Mouse (Mus musculus) neural tube, embryonic 13.5 days (tissue): ENCODE results near the gene Tspoap1. TPM values are rescaled to one million over a fixed set of nuclear protein-coding genes. Genes with fewer than 3 reads are reported as not detected.

Source experiments
- ATAC-seq: fragments of 200-750 bp; cut with Nextera tagmentation; 2 replicates; pipeline ENCODE4 v1.8.0; 2017; ENCODE audit warnings: low read depth, mild to moderate bottlenecking, moderate TSS enrichment, moderate library complexity
- H3K27ac ChIP-seq: fragments of 300-500 bp; sonication (generic); replicated peaks from 2 replicates; pipeline ENCODE4 v1.5.1; 2015; ENCODE audit warnings: moderate library complexity, mild to moderate bottlenecking, inconsistent platforms
- H3K27me3 ChIP-seq: fragments of 300-500 bp; sonication (generic); 2 replicates; pipeline ENCODE4 v1.6.1; 2015; ENCODE audit warnings: mild to moderate bottlenecking, inconsistent platforms
- H3K36me3 ChIP-seq: fragments of 300-500 bp; sonication (generic); 2 replicates; pipeline ENCODE4 v1.6.1; 2015; ENCODE audit warnings: mild to moderate bottlenecking, inconsistent platforms
- H3K4me1 ChIP-seq: fragments of 300-500 bp; sonication (generic); replicated peaks from 2 replicates; pipeline ENCODE4 v1.6.1; 2015; ENCODE audit warnings: inconsistent platforms
- H3K4me2 ChIP-seq: fragments of 300-500 bp; sonication (generic); 2 replicates; pipeline ENCODE4 v1.6.1; 2015; ENCODE audit warnings: inconsistent platforms, mild to moderate bottlenecking, moderate library complexity
- H3K4me3 ChIP-seq: fragments of 300-500 bp; sonication (generic); 2 replicates; pipeline ENCODE4 v1.5.1; 2015; ENCODE audit warnings: mild to moderate bottlenecking, inconsistent platforms
- H3K9ac ChIP-seq: fragments of 300-500 bp; sonication (generic); 2 replicates; pipeline ENCODE4 v1.6.1; 2015; ENCODE audit warnings: moderate library complexity, mild to moderate bottlenecking, inconsistent platforms
- H3K9me3 ChIP-seq: fragments of 300-500 bp; sonication (generic); 2 replicates; pipeline ENCODE4 v1.6.1; 2016; ENCODE audit warnings: inconsistent platforms
- WGBS: fragments of 180-500 bp; shearing (Covaris S2); methylation state at CpG from one replicate; pipeline ENCODE4 v1.1.7; 2015; 5-methylcytosine and 5-hydroxymethylcytosine counted together
- polyA plus RNA-seq: library from polyadenylated mRNA; unstranded; fragments of >200 nt; fragmentation: Nextera tagmentation; extraction: Ambion mirVana; gene quantifications from 2 replicates; pipeline ENCODE4 v1.2.1, GENCODE M21; 2015

Tspoap1 gene
- 24.9 and 27.0 TPM in 2 replicates for polyA plus RNA-seq

DNA sequence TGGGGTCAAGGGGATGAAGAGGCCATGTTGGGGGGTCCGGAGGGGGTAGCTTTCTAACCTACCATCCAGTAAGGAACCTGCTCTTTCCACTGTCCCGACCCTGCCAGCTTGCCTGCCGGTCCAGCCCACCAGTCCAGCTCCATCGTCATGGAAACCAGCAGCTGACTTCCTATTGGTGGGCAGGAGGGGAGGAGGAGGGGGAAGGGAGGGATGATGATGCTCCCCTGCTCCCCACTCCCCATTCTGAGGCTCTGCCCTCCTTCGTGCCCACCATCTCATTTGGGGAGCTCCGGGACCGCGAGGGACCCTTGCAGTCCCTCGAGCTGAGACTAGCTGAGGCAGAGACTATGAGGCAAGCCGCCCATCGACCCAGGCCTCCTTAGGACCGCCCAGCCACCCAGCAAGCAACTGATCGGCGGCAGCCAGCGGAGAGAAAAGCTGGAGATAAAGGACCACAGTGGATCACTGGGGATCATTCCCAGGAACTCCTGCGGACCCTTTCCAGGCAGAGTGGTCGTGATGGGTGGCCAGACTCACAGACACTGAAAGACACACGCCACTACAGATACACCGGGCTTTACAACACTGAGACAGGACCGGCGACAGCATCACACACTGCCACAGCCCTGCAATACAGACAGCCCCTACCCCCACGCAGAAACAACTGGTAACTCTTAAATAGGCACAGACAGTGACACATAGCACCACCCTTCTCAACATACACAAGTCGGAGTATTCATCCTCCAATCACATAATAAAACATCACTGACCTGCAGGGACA lies at the start of gene Tspoap1:
TSS of gene Tspoap1 (plus strand) at position 241 of the 781 bp plus-strand sequence.
- no peaks in the 10 kb centered on the region for H3K36me3 ChIP-seq
- peaks cover 37% of the 10 kb centered on the region for H3K27me3 ChIP-seq
- peak within 1 kb of the TSS; percentile 96 for H3K4me2 ChIP-seq
- H3K4me1 ChIP-seq: peaks cover 58% of the 10 kb centered on the region
- H3K4me3 ChIP-seq: peak within 1 kb of the TSS; percentile 68
- 6% methylated on average over 23 of the region's 23 CpGs for WGBS
- H3K9ac ChIP-seq: peak within 1 kb of the TSS; percentile 85
- no peaks in the 10 kb centered on the region for H3K9me3 ChIP-seq
- H3K27ac ChIP-seq: peak within 1 kb of the TSS; percentile 88
- ATAC-seq: peak; percentile 78

DNA sequence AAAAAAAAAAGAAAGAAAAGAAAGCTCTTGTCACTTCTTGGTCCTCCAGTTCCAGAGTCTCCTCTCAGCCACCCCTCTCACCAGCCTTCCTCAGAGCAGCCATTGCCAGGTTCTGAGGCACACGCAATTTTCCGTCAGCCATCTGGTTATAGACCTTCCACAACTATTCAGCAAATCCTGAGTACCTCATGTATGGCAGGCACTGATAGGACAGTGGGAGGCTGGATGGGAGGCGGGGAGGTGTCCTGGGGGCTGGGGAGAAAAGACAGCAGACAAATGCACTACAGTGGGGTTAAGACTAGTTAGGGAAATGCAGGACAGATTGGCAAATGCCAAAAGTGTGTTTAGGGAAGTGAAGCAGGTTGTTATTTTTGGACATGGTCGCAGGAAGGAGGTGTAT lies 48.2 kb upstream of the Tspoap1 start:
- no peak overlapping the region for H3K4me2 ChIP-seq
- no peaks in the 10 kb centered on the region for H3K36me3 ChIP-seq
- no peaks in the 10 kb centered on the region for H3K9me3 ChIP-seq
- ATAC-seq: no peak
- no peak overlapping the region for H3K9ac ChIP-seq
- no peak overlapping the region for H3K4me3 ChIP-seq
- no peak overlapping the region for H3K27ac ChIP-seq
- peaks cover 26% of the 10 kb centered on the region for H3K27me3 ChIP-seq
- peaks cover 12% of the 10 kb centered on the region; the same call in 1 of the 2 replicates for H3K4me1 ChIP-seq
- 85% methylated on average over 4 of the region's 4 CpGs for WGBS

GRCm38 (mm10) chr11:87715999-87716398 lies 44.3 kb upstream of the Tspoap1 start:
- H3K4me3 ChIP-seq: no peak overlapping the region
- H3K36me3 ChIP-seq: no peaks in the 10 kb centered on the region
- 88% methylated on average over 4 of the region's 4 CpGs for WGBS
- H3K4me2 ChIP-seq: no peak overlapping the region
- H3K9me3 ChIP-seq: no peaks in the 10 kb centered on the region
- ATAC-seq: no peak
- H3K9ac ChIP-seq: no peak overlapping the region
- no peaks in the 10 kb centered on the region for H3K4me1 ChIP-seq
- no peak overlapping the region for H3K27ac ChIP-seq
- peaks cover 4% of the 10 kb centered on the region for H3K27me3 ChIP-seq

DNA sequence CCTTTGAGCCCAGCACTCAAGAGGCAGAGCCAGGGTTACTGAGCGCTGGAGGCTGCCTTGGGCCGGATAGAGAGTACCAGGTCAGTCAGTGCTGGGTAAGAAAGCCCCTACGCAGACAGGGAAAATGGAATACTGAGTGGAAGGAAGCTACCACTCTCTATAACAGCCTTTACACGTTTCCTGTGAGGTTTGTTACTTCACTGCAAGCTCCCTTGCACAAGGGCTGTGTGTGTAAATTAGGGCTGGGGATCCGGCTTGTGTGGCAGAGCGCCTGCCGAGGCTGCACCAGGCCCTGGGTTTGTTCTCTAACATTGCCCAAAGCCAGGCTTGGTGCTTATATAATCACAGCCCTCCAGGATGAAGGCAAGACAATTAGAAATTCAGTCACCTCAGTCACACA lies 40.8 kb upstream of the Tspoap1 start:
- Histone ChIP-seq H3K27me3 (no peaks in the 10 kb centered on the region; the same call in 1 of the 2 replicates), H3K36me3 (no peaks in the 10 kb centered on the region), H3K4me2 (no peak overlapping the region), H3K9ac (no peak overlapping the region), H3K4me1 (no peaks in the 10 kb centered on the region), H3K27ac (no peak overlapping the region), H3K9me3 (no peaks in the 10 kb centered on the region), H3K4me3 (no peak overlapping the region)
- no peak for ATAC-seq
- 72% methylated on average over 7 of the region's 7 CpGs for WGBS

- no peak for ATAC-seq
- H3K4me2 ChIP-seq: no peak overlapping the region
- H3K27me3 ChIP-seq: no peaks in the 10 kb centered on the region; the same call in 1 of the 2 replicates
- H3K9me3 ChIP-seq: no peaks in the 10 kb centered on the region
- H3K36me3 ChIP-seq: no peaks in the 10 kb centered on the region
- H3K4me1 ChIP-seq: no peaks in the 10 kb centered on the region
- WGBS: 53% methylated on average over 9 of the region's 9 CpGs
- H3K4me3 ChIP-seq: no peak overlapping the region
- no peak overlapping the region for H3K27ac ChIP-seq
- no peak overlapping the region for H3K9ac ChIP-seq
Observed at GRCm38 (mm10) chr11:87720324-87720723, 40.0 kb upstream of the Tspoap1 start.

- ATAC-seq: no peak
- Histone ChIP-seq H3K27ac (no peak overlapping the region), H3K9me3 (no peaks in the 10 kb centered on the region), H3K4me3 (no peak overlapping the region), H3K27me3 (no peaks in the 10 kb centered on the region; the same call in 1 of the 2 replicates), H3K4me2 (no peak overlapping the region), H3K4me1 (peaks cover 1% of the 10 kb centered on the region), H3K9ac (no peak overlapping the region), H3K36me3 (no peaks in the 10 kb centered on the region)
- 74% methylated on average over 9 of the region's 9 CpGs for WGBS
Observed at GRCm38 (mm10) chr11:87720839-87721238, 39.5 kb upstream of the Tspoap1 start.

GRCm38 (mm10) chr11:87722168-87722567 lies 38.2 kb upstream of the Tspoap1 start:
- Histone ChIP-seq H3K36me3 (no peaks in the 10 kb centered on the region), H3K4me1 (peaks cover 6% of the 10 kb centered on the region), H3K9ac (no peak overlapping the region), H3K4me3 (no peak overlapping the region), H3K4me2 (no peak overlapping the region), H3K27ac (no peak overlapping the region), H3K9me3 (no peaks in the 10 kb centered on the region), H3K27me3 (no peaks in the 10 kb centered on the region; the same call in 1 of the 2 replicates)
- WGBS: 87% methylated on average over 3 of the region's 3 CpGs
- ATAC-seq: no peak

DNA sequence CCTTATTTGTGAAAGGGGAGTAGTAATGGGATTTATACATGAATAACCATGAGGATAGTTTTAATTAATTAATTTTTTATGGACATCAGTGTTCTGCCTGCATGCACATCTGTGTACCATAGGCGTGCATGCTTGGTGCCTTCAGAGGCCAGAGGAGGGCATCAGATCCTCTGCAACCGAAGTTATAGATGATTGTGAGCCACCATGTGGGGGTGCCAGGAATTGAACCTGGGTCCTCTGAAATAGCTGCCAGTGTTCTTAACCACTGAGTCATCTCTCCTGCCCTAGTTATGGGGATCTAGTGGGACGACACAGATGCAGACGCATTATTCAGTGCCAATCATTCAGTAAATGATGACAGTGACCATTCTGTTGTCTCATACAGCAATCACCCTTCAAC lies 37.5 kb upstream of the Tspoap1 start:
- Histone ChIP-seq H3K9me3 (no peaks in the 10 kb centered on the region), H3K9ac (no peak overlapping the region), H3K27ac (no peak overlapping the region), H3K4me3 (no peak overlapping the region), H3K4me1 (peaks cover 6% of the 10 kb centered on the region), H3K36me3 (no peaks in the 10 kb centered on the region), H3K27me3 (no peaks in the 10 kb centered on the region; the same call in 1 of the 2 replicates), H3K4me2 (no peak overlapping the region)
- ATAC-seq: no peak
- WGBS: 86% methylated on average over 4 of the region's 4 CpGs

GRCm38 (mm10) chr11:87725515-87725914 lies 34.8 kb upstream of the Tspoap1 start:
- no peak overlapping the region for H3K9ac ChIP-seq
- H3K27ac ChIP-seq: peak overlapping the region; percentile 42; the same call in 1 of the 2 replicates
- no peaks in the 10 kb centered on the region; the same call in 1 of the 2 replicates for H3K27me3 ChIP-seq
- H3K4me2 ChIP-seq: no peak overlapping the region
- H3K4me1 ChIP-seq: peaks cover 6% of the 10 kb centered on the region
- no peaks in the 10 kb centered on the region for H3K36me3 ChIP-seq
- no peak for ATAC-seq
- H3K4me3 ChIP-seq: no peak overlapping the region
- H3K9me3 ChIP-seq: no peaks in the 10 kb centered on the region

GRCm38 (mm10) chr11:87725964-87726562 lies 34.3 kb upstream of the Tspoap1 start:
- no peak for ATAC-seq
- peak overlapping the region; percentile 34; the same call in 1 of the 2 replicates for H3K9ac ChIP-seq
- peaks cover 6% of the 10 kb centered on the region for H3K4me1 ChIP-seq
- no peaks in the 10 kb centered on the region; the same call in 1 of the 2 replicates for H3K27me3 ChIP-seq
- no peak overlapping the region for H3K27ac ChIP-seq
- H3K4me3 ChIP-seq: no peak overlapping the region
- H3K4me2 ChIP-seq: no peak overlapping the region
- no peaks in the 10 kb centered on the region for H3K36me3 ChIP-seq
- H3K9me3 ChIP-seq: no peaks in the 10 kb centered on the region
- 30% methylated on average over 6 of the region's 6 CpGs for WGBS

DNA sequence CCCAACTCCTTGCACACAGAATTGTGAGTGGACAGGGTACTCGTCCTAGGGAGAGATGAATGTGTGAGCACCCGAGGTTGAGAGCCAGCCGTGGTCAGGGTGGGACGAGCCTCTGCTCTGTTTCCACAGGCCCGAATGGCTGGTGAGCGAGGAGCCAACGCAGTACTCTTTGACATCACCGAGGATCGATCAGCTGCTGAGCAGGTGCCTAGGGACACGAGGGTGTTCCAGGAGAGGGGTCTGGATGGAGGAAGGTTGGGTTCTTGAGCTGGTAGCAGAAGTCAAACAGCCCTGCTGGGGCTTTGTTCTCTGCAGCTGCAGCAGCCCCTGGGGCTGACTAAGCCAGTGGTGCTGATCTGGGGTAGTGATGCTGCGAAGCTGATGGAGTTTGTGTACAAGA lies 33.3 kb upstream of the Tspoap1 start:
- H3K4me3 ChIP-seq: no peak overlapping the region
- 60% methylated on average over 11 of the region's 11 CpGs for WGBS
- peaks cover 6% of the 10 kb centered on the region for H3K4me1 ChIP-seq
- no peaks in the 10 kb centered on the region for H3K27me3 ChIP-seq
- no peak for ATAC-seq
- H3K36me3 ChIP-seq: no peaks in the 10 kb centered on the region
- H3K9ac ChIP-seq: no peak overlapping the region
- H3K4me2 ChIP-seq: no peak overlapping the region
- H3K9me3 ChIP-seq: no peaks in the 10 kb centered on the region
- no peak overlapping the region for H3K27ac ChIP-seq

- no peak for ATAC-seq
- H3K9me3 ChIP-seq: no peaks in the 10 kb centered on the region
- H3K36me3 ChIP-seq: no peaks in the 10 kb centered on the region
Observed at GRCm38 (mm10) chr11:87727471-87727870, 32.9 kb upstream of the Tspoap1 start.

More at GRCm38 (mm10) chr11:87727471-87727870, 32.9 kb upstream of the Tspoap1 start:
- peaks cover 6% of the 10 kb centered on the region for H3K4me1 ChIP-seq
- H3K9ac ChIP-seq: no peak overlapping the region
- no peak overlapping the region for H3K4me2 ChIP-seq
- no peaks in the 10 kb centered on the region for H3K27me3 ChIP-seq
- 76% methylated on average over 4 of the region's 4 CpGs for WGBS
- H3K4me3 ChIP-seq: no peak overlapping the region
- no peak overlapping the region for H3K27ac ChIP-seq
